Mouse (Mus musculus) urinary bladder, adult 2 months (tissue): ENCODE data around the gene Adipor2. TPM values are rescaled to one million over a fixed set of nuclear protein-coding genes. Genes with fewer than 3 reads are reported as not detected.

Experiments used
- DNase-seq: peaks from one replicate; pipeline ENCODE4 v3.0.0; 2022; ENCODE audit warnings: low spot score
- polyA plus RNA-seq: library from polyadenylated mRNA; depleted of rRNA; stranded (reverse); fragments of >200 nt; gene quantifications from 2 replicates; pipeline ENCODE4 v1.2.3, GENCODE M21; 2012

Gene Adipor2
- polyA plus RNA-seq, 1 experiment = 112 TPM

GRCm38 (mm10) chr6:119420357-119420756 is 2.9 kb upstream of the Adipor2 start:
- DNase-seq = no peak

- DNase-seq = no peak
Measured at GRCm38 (mm10) chr6:119419412-119419811, 1.9 kb upstream of the Adipor2 start.

DNA sequence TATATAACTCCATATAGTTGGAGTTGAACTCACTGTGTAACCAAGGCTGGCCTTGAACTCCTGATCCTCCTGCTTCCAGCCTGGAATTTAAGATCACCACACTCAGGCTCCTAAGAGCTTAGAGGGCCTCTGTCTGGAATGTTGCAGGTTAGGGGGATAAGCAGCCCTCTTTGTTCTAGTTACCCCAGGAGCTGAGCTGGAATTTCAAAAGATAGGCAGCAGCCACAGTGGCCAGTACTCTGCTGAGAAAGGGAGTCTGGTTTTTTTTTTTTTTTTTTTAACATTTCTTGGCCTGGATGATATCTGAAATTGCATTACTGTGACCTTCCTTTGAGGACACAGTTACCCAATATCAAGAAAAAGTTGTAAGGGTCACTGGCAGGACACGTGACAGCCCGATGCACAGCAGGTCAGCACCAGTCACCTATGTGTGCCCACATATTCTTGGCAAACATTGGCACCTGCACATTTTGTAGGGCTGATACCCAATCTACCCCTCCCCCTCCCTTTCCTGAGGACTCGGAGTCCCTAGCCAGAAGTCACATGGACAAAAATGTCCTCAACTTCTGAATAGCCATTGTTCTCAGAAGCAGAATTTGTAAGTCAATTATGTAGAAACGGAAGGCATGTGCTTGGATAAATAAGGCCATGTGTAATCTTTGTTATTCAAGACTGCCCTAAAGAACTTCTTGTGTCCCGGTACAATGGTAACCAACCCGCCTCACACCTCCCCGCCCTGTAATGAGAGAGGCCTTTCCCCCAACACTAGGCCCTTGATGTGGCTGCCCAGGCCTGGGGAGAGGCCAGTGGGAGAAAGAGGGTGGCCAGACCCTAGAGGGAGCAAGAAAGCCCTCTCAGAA is 1.1 kb upstream of the Adipor2 start:
- DNase-seq = no peak

DNA sequence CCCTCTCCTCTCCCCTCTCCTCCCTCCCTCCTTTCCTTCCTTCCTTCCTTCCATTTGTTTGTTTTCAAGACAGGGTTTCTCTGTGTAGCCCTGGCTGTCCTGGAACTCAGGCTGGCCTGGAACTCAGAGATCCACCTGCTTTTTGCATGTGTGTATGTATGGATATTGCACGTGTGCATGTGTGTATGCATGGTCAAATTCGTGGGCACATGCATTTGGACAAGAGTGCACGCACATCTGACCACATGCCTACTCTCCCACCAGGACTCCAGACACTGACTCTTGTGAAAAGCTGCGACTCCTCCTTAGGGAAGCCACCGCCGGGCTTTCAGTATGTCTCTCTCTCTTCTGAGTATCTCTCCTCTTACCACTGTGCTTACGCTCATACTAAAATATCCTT is 317 bp upstream of the Adipor2 start:
- no peak for DNase-seq

GRCm38 (mm10) chr6:119416643-119417042 is 861 bp downstream of the Adipor2 start:
- DNase-seq = no peak

DNA sequence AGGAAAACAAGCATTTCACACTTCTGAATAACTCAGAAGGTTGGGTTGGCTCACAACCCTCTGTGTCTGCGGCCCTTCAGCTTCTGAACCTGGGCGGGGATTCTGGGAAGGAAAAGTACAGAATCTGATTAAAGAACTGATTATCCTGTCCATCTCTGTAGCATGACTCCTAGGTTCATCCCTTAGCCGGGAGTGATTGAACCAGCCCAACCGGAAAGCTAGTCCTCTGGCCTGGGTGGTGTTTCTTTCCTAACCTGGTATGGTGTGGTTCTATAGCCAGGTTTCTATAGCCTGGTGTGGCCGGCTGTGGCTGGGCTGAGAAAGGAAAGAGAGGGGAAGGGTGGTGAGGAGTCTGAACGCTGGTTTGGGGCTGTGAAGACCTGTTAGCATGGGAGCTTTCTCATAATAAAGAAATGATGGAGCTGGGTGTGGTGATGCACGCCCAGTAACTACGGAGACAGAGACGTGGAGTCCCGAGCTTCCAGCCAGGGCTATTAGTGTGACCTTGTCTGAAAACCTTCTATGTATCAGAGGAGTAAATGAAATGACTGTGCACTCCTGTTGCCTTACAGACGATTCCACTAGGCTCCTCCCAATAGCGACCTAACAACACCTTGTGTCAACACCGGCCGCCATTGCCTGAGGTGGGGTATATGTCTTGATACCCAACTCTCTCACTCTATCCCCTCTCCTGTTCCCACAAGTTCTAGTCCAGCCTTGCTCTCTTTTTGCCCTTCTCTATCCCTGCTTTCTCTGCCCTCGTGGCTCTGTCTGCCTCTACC is 3.1 kb downstream of the Adipor2 start:
- no peak for DNase-seq

DNA sequence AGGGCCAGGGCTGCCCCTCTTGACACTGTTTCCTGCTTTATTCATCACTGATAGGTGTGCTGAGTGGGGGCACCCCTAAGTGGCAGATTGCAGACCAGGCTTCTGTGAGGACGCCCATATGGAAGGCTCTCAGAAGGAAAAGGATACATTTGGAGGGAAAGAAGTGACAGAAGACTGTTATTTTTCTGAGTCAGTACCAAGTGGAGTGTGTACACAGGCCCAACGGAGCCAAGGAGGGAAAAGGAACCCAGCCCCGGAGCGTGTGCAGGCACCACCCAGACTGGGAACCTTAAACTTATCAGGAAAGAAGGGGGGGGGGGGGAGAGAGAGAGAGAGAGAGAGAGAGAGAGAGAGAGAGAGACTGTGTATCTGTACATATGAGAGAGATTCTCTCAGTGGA is 4.9 kb downstream of the Adipor2 start:
- no peak for DNase-seq

GRCm38 (mm10) chr6:119411511-119411910 is 6.0 kb downstream of the Adipor2 start:
- no peak for DNase-seq

DNA sequence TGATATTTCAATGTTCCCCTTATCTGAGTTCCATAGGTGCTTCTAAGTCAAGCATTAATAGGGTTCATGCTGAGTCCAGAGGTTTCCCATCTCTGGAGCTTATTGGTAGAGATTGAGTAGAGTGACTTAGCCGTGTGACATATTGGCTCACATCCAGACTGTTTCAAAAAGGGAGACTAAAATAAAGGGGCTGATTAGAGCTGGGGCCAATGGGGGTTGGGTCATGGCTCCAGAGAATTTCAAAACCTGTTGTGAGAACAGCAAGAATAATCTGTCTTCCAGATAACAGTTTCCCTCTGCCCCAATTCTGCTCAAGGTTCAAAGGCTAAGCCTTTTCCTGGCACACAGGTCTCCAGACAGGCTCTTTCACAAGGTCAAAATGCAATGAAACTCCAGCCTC is 7.7 kb downstream of the Adipor2 start:
- DNase-seq = no peak

DNA sequence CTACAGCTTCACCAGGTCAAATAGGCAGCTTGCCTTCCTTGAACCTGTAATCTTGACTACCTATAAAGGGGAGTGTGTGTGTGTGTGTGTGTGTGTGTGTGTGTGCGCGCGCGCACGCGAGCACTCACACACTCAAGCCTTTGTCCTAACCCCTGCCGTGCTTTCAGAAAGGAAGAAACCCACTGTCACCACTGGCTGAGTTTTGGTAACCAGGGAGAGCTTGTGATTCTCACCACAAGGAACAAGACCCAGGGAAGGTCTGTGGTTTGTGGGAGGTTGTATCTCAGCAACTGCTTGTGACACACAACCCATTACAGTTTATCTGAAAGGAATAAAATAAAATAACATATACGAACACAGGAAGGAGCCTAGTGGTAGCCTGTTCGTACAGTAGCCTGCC is 8.9 kb downstream of the Adipor2 start:
- DNase-seq = no peak

- no peak for DNase-seq
Measured at GRCm38 (mm10) chr6:119407818-119408217, 9.7 kb downstream of the Adipor2 start.

- no peak for DNase-seq
Measured at GRCm38 (mm10) chr6:119406528-119406927, 11.0 kb downstream of the Adipor2 start.

DNA sequence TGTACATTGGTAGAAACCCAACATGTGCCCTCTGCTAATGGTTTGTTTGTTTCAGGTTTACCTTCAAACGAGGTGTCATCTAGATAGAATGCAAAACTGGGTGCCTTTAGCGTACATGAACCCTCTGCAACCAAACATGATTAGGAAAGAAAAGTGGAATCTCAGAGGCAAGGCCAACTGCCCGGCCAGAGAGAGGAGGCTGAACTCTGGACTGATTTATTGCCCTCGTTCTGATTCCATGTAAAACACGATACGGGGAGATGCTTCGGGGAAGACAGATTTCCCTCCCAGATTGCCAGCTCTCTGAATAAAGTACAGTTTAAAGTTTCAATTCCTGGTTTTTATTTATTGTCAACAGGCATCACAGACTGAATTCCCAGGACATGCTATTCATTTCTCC is 12.2 kb downstream of the Adipor2 start:
- DNase-seq = no peak

DNA sequence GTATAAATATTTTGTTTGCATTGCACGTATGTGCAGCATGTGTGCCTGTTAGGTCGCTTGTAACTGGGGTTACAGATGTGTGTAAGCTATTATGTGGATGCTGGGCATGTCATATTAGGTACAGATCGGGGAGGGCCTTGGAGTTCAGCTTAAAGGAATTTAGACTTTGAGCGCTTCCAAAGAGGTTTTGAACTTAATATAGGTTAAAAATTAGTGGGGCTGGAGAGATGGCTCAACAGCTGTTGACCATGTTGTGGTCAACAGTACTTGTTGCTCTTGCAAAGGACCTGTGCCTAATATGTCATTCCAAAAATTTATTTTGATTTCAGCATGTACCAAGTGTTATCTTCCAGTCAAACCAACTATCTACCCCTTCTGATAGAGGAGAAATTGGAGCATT is 12.7 kb downstream of the Adipor2 start:
- no peak for DNase-seq

DNA sequence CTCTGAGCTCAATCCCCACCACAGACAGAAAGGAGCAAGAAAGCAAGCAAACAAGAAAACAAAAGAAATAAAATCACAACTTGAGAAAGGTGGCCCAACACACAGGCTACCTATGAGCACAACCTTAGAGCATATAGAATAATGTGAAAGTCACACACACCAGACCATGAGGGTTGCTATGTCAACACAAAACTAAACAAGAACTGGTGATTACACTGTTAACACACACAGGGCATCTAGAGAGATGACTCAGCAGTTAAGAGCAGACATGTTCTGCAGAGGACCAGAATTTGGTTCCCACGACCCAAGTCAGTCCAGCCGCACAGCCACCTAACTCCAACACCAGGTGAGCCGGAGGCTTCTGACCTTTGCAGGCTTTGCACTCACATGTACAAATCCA is 14.5 kb downstream of the Adipor2 start:
- no peak for DNase-seq

GRCm38 (mm10) chr6:119401545-119402304 is 15.8 kb downstream of the Adipor2 start:
- no peak for DNase-seq

DNA sequence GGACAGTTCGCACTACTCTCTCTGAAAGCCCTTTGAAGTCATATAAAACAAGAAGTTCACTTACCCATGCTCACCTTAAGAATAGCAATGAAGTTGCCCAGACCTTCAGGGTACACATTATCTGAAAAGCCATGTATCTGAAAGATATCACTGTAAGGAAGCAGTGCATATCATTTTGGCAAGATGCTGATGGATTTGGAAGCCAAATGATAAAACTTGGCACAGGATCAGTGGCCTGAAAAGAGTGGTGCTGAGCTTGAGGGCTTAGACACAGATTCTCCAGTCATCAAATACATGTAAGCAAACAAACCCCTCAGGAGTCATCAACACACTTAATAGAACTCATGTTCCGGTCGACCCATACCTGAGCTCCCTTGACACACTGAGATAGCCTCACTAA is 16.9 kb downstream of the Adipor2 start:
- no peak for DNase-seq

DNA sequence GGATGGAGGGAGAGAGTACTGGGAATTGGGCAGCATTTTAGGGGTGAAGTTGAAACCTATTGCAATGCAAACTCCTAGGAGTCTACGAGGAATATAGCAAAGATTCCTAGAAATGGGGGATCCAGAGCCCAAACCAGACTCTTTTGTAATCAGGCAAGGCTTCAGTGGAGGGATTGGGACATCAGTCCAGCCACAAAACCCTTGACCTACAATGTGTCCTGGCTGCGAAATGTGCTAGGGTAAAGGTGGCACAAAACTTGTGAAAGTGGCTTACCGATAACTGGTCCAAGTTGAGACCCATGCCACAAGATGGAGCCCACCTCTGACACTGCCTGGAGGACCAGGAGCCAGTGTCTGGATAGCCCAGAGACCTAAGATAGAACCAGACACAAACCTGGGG is 18.1 kb downstream of the Adipor2 start:
- DNase-seq = no peak

DNA sequence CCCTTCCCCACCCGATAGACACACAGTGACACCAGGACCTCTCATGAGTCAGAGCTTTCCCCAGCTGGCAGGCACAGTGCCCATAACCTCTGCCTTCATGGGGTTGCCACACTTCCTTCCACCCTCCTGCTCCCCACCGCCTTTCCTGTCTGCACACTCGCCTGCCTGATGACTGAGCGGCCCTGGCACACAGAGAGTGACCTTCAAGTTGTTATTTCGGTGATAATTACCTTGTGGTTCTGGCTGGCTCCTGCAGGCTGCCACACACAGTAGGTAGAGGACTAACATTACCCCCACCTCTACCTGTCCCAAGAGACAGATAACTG is 21.2 kb downstream of the Adipor2 start:
- DNase-seq = peak; percentile 61

GRCm38 (mm10) chr6:119395421-119396308 is 21.8 kb downstream of the Adipor2 start:
- no peak for DNase-seq

- no peak for DNase-seq
Measured at GRCm38 (mm10) chr6:119392836-119393235, 24.7 kb downstream of the Adipor2 start.
